Mouse (Mus musculus) bone marrow, adult 2 months (tissue): ENCODE measurements around the gene Matn1.

ENCODE experiments used
- CTCF ChIP-seq: fragments of 200-500 bp; IDR thresholded peaks from 2 replicates; pipeline ENCODE4 v1.5.1; 2011; ENCODE audit warnings: low read length, control low read depth; ENCODE audit not compliant: control insufficient read depth, insufficient read depth
- POLR2A ChIP-seq: fragments of 200-500 bp; IDR thresholded peaks from 2 replicates; pipeline ENCODE4 v1.6.1; 2011; ENCODE audit warnings: low read depth, mild to moderate bottlenecking, control low read depth, low read length, borderline replicate concordance; ENCODE audit not compliant: control insufficient read depth

GRCm38 (mm10) chr4:130912626-130913025, 31.6 kb upstream of the Matn1 start:
- TF ChIP-seq POLR2A (no peak), CTCF (no peak)
